Mouse (Mus musculus): ENCODE results near the gene Yipf4. TPM values are rescaled to one million over a fixed set of nuclear protein-coding genes. Genes with fewer than 3 reads are reported as not detected.

Yipf4 gene
- polyA plus RNA-seq, 1 experiment from 2014 or later, result 88.8 TPM

- WGBS, result 85% methylated on average over 3 of the region's 3 CpGs
- no peaks in the 10 kb centered on the region for H3K9me3 ChIP-seq (ENCODE audit: control insufficient read depth, low read length)
- no peak for TF ChIP-seq EP300 (optimal IDR thresholded peaks at IDR 0.05)
- TF ChIP-seq CTCF (IDR thresholded peaks at IDR 0.05; ENCODE audit: low read depth), result no peak
- no peak for DNase-seq (ENCODE audit: low spot score)
- H3K4me2 ChIP-seq (replicated peaks; ENCODE audit: low read depth), result no peak overlapping the region
- H3K9ac ChIP-seq (ENCODE audit: low read length), result no peak overlapping the region
- no peak overlapping the region for H3K4me3 ChIP-seq (ENCODE audit: low read depth, low read length)
- H3K36me3 ChIP-seq (ENCODE audit: control insufficient read depth, insufficient read depth, low read length), result no peaks in the 10 kb centered on the region
- no peaks in the 10 kb centered on the region for H3K4me1 ChIP-seq (replicated peaks; ENCODE audit: control insufficient read depth, insufficient read depth)
- no peaks in the 10 kb centered on the region for H3K27me3 ChIP-seq (ENCODE audit: control insufficient read depth, insufficient read depth, low read length)
- ATAC-seq (ENCODE audit: low FRiP score, low TSS enrichment), result no peak
- H3K27ac ChIP-seq (replicated peaks), result no peak overlapping the region
Measured at GRCm38 (mm10) chr17:74508600-74508999, 19.3 kb downstream of the Yipf4 start.

GRCm38 (mm10) chr17:74512308-74512707 lies 23.0 kb downstream of the Yipf4 start:
- WGBS, result 81% methylated on average over 2 of the region's 2 CpGs
- H3K4me2 ChIP-seq (replicated peaks; ENCODE audit: low read depth), result no peak overlapping the region
- no peak for TF ChIP-seq CTCF (IDR thresholded peaks at IDR 0.05; ENCODE audit: low read depth)
- no peaks in the 10 kb centered on the region for H3K27me3 ChIP-seq (ENCODE audit: control insufficient read depth, insufficient read depth, low read length)
- no peak overlapping the region for H3K9ac ChIP-seq (ENCODE audit: low read length)
- DNase-seq (ENCODE audit: low spot score), result no peak
- no peaks in the 10 kb centered on the region for H3K9me3 ChIP-seq (ENCODE audit: control insufficient read depth, low read length)
- H3K4me3 ChIP-seq (ENCODE audit: low read depth, low read length), result no peak overlapping the region
- no peaks in the 10 kb centered on the region for H3K36me3 ChIP-seq (ENCODE audit: control insufficient read depth, insufficient read depth, low read length)
- no peak overlapping the region for H3K27ac ChIP-seq (replicated peaks)
- ATAC-seq (ENCODE audit: low FRiP score, low TSS enrichment), result no peak
- H3K4me1 ChIP-seq (replicated peaks; ENCODE audit: control insufficient read depth, insufficient read depth), result no peaks in the 10 kb centered on the region

- H3K4me2 ChIP-seq (replicated peaks; ENCODE audit: low read depth), result no peak overlapping the region
- DNase-seq (ENCODE audit: low spot score) (no peak), ATAC-seq (ENCODE audit: low FRiP score, low TSS enrichment) (no peak)
- H3K27me3 ChIP-seq (ENCODE audit: control insufficient read depth, insufficient read depth, low read length), result no peaks in the 10 kb centered on the region
- TF ChIP-seq CTCF (IDR thresholded peaks at IDR 0.05; ENCODE audit: low read depth), result no peak
- TF ChIP-seq EP300 (optimal IDR thresholded peaks at IDR 0.05), result no peak
- 87% methylated on average over 8 of the region's 8 CpGs for WGBS
- H3K9me3 ChIP-seq (ENCODE audit: control insufficient read depth, low read length), result no peaks in the 10 kb centered on the region
- H3K4me1 ChIP-seq (replicated peaks; ENCODE audit: control insufficient read depth, insufficient read depth), result no peaks in the 10 kb centered on the region
- H3K36me3 ChIP-seq (ENCODE audit: control insufficient read depth, insufficient read depth, low read length), result no peaks in the 10 kb centered on the region
- no peak overlapping the region for H3K9ac ChIP-seq (ENCODE audit: low read length)
- H3K27ac ChIP-seq (replicated peaks), result no peak overlapping the region
- no peak overlapping the region for H3K4me3 ChIP-seq (ENCODE audit: low read depth, low read length)
Measured at GRCm38 (mm10) chr17:74522797-74523723, 33.8 kb downstream of the Yipf4 start.

GRCm38 (mm10) chr17:74526117-74526516 lies 36.8 kb downstream of the Yipf4 start:
- H3K36me3 ChIP-seq (ENCODE audit: control insufficient read depth, insufficient read depth, low read length), result no peaks in the 10 kb centered on the region
- H3K4me2 ChIP-seq (replicated peaks; ENCODE audit: low read depth), result no peak overlapping the region
- WGBS, result 91% methylated on average over 2 of the region's 2 CpGs
- no peaks in the 10 kb centered on the region for H3K27me3 ChIP-seq (ENCODE audit: control insufficient read depth, insufficient read depth, low read length)
- H3K9ac ChIP-seq (ENCODE audit: low read length), result no peak overlapping the region
- H3K9me3 ChIP-seq (ENCODE audit: control insufficient read depth, low read length), result no peaks in the 10 kb centered on the region
- DNase-seq (ENCODE audit: low spot score), result no peak
- no peak overlapping the region for H3K27ac ChIP-seq (replicated peaks)
- peaks cover 4% of the 10 kb centered on the region; the same call in 1 of the 2 replicates for H3K4me1 ChIP-seq (replicated peaks; ENCODE audit: control insufficient read depth, insufficient read depth)
- ATAC-seq (ENCODE audit: low FRiP score, low TSS enrichment), result no peak
- no peak overlapping the region for H3K4me3 ChIP-seq (ENCODE audit: low read depth, low read length)
- TF ChIP-seq EP300 (optimal IDR thresholded peaks at IDR 0.05) (no peak), CTCF (IDR thresholded peaks at IDR 0.05; ENCODE audit: low read depth) (no peak)

- peak overlapping the region; percentile 62; the same call in 1 of the 2 replicates for H3K9ac ChIP-seq (ENCODE audit: low read length)
- no peaks in the 10 kb centered on the region for H3K27me3 ChIP-seq (ENCODE audit: control insufficient read depth, insufficient read depth, low read length)
- peaks cover 4% of the 10 kb centered on the region; the same call in 1 of the 2 replicates for H3K4me1 ChIP-seq (replicated peaks; ENCODE audit: control insufficient read depth, insufficient read depth)
- ATAC-seq (ENCODE audit: low FRiP score, low TSS enrichment) (no peak), DNase-seq (ENCODE audit: low spot score) (no peak)
- H3K36me3 ChIP-seq (ENCODE audit: control insufficient read depth, insufficient read depth, low read length), result no peaks in the 10 kb centered on the region
- no peaks in the 10 kb centered on the region for H3K9me3 ChIP-seq (ENCODE audit: control insufficient read depth, low read length)
- no peak for TF ChIP-seq CTCF (IDR thresholded peaks at IDR 0.05; ENCODE audit: low read depth)
- TF ChIP-seq EP300 (optimal IDR thresholded peaks at IDR 0.05), result no peak
- H3K4me2 ChIP-seq (replicated peaks; ENCODE audit: low read depth), result peak overlapping the region; percentile 54
- H3K4me3 ChIP-seq (ENCODE audit: low read depth, low read length), result peak overlapping the region; percentile 36; the same call in 1 of the 2 replicates
- peak overlapping the region; percentile 93 for H3K27ac ChIP-seq (replicated peaks)
- 77% methylated on average over 9 of the region's 9 CpGs for WGBS
Measured at GRCm38 (mm10) chr17:74526806-74527653, 37.7 kb downstream of the Yipf4 start.
